Mouse (Mus musculus): ENCODE results near the gene Stk24. TPM values are rescaled to one million over a fixed set of nuclear protein-coding genes. Genes with fewer than 3 reads are reported as not detected.

The Stk24 gene
- total and polyA plus RNA-seq, 3 experiments, result 21.4 to 75.6 (median 70.2) TPM

- Histone ChIP-seq H3K4me3 (no peak overlapping the region), H3K36me3 (ENCODE audit: control insufficient read depth, insufficient read depth, low read length) (no peaks in the 10 kb centered on the region), H3K4me1 (ENCODE audit: control insufficient read depth, insufficient read depth, low read length) (no peaks in the 10 kb centered on the region), H3K27me3 (ENCODE audit: control insufficient read depth, insufficient read depth, low read length) (no peaks in the 10 kb centered on the region), H3K27ac (no peak overlapping the region), H3K79me2 (replicated peaks; ENCODE audit: control insufficient read depth, insufficient read depth, low read length) (no peaks in the 10 kb centered on the region), H3K9ac (ENCODE audit: low read depth, low read length) (no peak overlapping the region)
- intact Hi-C loops (cut with DNase I), result no loop called here
- DNase-seq, result no peak
- no peak for TF ChIP-seq CTCF (IDR thresholded peaks at IDR 0.05)
- no peak for TF ChIP-seq EP300 (IDR thresholded peaks at IDR 0.05; ENCODE audit: insufficient read depth, low read depth, low read length)
- no peak for TF ChIP-seq POLR2A (IDR thresholded peaks at IDR 0.05; ENCODE audit: insufficient read depth, low read depth, low read length)
- 93% methylated on average over 4 of the region's 4 CpGs for WGBS
These were observed 143.1 kb downstream of the Stk24 start for GRCm38 (mm10) chr14:121236736-121237135.

Other genes starting within 250 kb of the Stk24 start
- not detected for gene Slc15a1, start 125.2 kb upstream of the Stk24 start, total RNA-seq (2021)
- gene Slc15a1, start 125.2 kb upstream of the Stk24 start, polyA plus RNA-seq (2012; rRNA removed), result not detected in 2 replicates